Mouse (Mus musculus): ENCODE data around the gene Olfr519.

Gene Olfr519

DNA sequence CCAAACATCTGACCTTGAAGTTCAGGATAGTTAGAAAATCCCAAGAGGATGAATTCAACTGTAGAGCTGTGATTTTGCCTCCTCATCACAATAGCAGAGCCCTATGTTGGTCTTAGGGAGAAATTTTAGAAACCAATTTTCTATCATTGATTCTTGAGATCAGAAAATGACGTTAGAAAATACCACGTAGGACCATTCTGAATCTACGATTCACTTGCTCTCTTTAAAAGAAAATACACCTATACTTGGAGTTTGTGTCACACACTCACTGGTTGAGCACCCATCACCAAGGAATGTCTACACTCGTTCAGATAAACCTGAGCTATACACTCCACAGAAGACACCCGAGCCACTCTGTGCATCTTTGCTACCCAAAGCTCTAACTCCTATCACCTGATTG lies at the start of gene Olfr519:
Gene Olfr519, minus strand, starts transcription at position 101 of the 400 bp plus-strand sequence.
- in situ Hi-C loops (cut with MseI, MboI), result no loop called here

DNA sequence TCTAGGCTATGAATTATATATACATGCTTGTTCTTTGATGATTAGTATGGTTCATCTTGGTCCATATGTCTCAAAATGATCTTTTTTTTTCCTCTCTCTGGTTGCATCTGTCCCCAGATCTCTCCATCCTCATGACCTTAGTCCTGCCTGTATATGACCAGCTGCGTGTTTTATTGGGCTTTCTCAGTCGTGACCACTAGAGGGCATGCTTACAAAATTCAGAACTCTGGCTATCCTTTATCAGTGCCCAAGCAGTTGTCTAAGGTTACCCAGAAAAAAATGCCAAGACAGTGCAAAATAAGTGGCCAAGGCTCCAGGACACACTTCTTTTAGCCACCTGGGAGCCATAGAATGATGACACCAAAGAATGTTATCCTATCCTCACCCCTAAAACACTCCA lies 49.8 kb upstream of the Olfr519 start:
- in situ Hi-C loops (cut with MseI, MboI), result no loop called here

DNA sequence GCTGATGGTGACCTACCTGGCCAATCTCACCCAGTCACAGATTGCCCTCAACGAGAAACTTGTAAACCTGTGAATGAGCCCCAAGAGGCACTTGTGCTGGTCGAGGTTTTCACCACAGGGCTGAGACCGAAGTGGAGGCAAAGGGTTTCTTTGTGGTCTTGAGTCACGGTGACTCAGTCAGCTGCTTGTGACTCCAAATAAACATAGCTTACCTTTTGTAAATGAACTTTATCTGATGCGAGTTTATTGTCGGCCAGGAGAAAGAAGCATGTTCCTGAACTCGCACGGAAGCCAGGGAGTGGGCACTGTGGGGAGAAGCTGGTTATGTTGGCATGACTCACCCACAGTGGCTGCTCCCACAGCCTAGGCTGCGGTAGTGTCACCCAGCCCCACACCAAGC lies 47.2 kb upstream of the Olfr519 start:
- in situ Hi-C loops (cut with MseI, MboI), result no loop called here

DNA sequence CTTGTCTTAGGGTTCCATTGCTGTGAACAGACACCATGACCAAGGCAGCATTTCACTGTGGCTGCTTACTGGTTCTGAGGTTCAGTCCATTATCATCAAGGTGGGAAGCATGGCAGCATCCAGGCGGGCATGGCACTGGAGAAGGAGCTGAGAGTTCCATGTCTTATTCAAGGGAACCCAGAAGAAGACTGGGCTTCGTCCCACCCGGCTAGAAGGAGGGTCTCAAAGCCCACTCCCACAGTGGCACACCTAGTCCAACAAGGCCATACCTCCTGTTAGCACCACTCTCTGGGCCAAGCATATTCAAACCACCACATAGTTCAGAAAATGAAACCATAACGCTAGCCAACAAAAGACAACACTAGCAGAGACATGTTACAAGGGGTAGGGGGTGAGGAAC lies 42.4 kb upstream of the Olfr519 start:
- in situ Hi-C loops (cut with MseI, MboI), result no loop called here

DNA sequence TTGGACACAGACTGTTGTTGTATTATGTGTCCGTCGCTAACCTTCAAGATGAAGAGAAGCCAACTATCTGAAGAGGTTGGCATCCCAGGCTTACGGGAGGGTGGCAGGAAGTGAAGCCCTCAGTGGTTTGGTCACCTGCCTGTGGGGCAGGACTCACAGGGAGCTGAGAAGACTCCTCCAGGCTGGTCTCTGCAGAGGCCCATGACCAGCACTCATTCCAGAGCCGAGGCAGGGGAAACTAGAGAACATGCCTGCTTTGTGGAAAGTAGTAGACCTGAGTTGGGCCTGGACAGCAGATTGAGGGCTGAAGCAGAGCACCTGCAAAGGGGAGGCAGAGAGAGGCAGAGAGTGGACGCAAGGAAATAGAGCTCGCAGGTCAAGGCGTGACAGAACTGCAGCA lies 41.2 kb upstream of the Olfr519 start:
- in situ Hi-C loops (cut with MseI, MboI), result no loop called here

DNA sequence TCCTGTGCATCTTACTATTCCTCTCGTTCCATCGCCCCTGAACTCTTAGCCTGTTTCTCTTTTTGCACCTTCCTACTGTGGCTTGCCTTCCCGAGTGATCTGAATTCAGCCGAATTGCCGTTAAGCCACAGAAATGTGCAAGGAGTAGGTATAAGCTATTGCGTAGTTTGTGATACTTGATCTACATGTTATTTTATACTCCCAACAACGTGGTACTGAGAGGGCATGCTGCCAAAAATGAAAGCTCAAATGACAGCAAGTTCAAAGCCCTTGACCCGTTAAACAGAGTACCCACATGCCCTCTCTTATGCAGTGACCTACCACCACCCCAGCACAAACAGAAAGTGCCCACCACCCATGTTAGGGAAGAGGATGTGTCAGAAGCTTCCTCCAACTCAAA lies 40.6 kb upstream of the Olfr519 start:
- in situ Hi-C loops (cut with MseI, MboI), result loop anchor here in 1 of 2 experiments (5.0 kb wide), 1 partner anchor 118 kb away; no protein-coding TSS in a partner anchor

DNA sequence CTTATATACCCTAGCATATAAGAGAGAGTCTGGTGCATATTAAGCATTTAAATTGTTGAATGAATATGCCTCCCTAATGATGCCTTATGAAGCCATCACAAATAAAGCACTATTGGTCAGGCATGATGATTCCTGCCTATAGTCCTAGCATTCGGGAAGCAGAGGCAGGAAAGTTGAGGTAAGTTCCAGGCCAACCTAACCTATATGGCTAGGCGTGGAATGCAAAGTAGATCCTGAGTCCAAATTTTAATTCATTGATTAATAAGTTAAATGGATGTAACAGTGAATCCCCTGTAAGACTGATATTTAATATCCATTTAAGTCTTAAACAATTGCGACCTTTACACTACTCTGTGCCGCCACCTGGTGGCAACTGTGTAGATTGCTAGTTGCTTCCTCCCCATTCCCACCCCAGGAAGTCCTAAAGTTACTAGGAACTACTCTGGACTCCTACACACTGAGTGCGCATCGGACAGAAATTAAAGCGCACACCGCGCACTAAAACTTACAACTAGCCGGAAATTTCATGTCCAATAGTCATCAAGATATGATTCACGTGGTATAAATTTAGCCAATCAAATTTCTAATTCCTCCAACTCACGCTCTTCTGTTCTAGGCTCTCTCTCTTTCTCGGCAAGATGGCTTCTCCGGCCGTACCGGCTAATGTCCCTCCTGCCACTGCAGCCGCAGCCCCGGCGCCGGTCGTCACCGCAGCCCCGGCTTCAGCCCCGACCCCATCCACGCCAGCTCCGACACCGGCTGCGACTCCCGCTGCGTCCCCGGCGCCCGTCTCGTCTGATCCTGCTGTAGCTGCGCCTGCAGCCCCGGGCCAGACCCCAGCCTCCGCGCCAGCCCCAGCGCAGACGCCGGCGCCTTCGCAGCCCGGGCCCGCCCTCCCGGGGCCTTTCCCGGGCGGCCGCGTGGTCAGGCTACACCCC lies 39.8 kb upstream of the Olfr519 start, which contains the start of gene Eif3f:
Gene Eif3f, plus strand, starts transcription at position 624 of the 938 bp plus-strand sequence.
- in situ Hi-C loops (cut with MseI, MboI), result loop anchor here in 1 of 2 experiments (5.0 kb wide), 1 partner anchor 117 kb away; no protein-coding TSS in a partner anchor

DNA sequence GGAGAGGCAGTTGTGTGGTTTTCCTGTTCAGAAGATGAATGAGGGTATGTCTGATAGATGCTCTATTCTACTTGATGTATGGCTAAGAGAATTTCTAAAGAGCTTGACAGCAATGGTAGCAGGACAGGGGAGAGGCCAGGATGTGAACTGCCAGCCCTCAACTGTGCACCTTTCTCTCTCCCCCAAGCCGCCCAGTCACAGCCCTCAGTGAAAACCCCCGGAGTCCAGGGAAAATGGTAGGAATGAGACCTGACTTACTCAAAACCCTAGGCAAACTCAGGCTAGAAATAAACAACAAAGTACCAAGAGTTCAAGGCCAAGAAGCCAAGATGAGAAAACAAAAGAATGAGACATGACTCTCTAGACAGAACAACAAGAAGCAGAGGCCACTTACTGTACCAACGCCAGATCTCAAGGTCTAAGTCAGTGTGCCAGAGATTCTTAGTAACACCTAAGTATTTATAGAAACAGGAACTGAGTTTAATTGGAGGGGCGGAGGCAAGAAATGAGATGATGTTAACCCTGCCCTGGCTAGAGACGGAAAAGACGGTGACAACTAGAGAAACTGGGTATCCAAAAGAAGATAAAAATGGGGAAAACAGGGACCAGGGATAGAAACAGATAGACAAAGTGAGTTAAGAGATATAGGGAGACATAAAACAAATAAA lies 35.6 kb upstream of the Olfr519 start, which contains the start of gene Nlrp10:
Gene Nlrp10, minus strand, starts transcription at position 453 of the 668 bp plus-strand sequence.
- in situ Hi-C loops (cut with MseI, MboI), result loop anchor here in 1 of 2 experiments (5.0 kb wide), 1 partner anchor 113 kb away; no protein-coding TSS in a partner anchor

DNA sequence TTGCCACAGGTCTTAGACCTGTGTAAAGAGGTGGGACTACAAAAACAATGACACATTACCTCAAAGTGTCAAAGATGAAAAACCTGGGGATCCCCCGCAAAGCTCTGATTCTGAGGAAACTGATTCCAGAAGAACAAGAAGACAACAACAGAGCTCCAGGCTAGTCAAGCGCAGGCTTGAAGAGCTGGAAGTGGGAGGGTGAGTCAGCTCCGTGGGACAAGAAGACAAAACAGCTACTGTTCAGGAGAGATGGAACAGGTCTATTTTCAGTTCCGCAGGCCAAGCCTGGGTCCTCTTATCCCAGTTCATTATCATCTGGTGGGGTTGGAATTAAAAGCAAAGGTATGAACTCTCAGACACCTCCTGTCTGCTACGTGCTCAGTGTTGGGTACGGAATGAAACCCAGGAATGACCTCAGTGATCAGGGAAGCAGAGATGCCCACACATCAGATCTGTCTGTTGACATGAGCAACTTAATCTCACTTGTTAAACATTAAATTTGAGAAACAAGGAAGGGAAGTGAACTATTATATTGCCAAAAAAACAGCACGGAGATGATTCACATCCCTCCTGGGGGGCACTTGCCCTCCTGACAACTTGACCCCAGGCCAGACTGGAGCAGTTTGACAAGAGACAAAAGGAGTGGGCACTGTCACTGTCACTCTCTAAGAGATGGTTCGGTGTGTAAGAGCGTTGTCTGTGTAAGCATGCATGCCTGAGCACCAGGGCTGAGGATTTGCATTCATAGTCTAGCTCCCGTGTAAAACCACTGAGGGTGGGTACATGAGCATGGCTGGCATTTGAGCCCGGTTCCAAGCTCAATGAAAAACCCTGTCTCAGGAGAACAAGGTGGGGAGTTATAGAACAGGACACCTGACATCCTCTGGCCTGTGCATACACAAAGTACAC lies 34.3 kb upstream of the Olfr519 start:
- in situ Hi-C loops (cut with MseI, MboI), result no loop called here

DNA sequence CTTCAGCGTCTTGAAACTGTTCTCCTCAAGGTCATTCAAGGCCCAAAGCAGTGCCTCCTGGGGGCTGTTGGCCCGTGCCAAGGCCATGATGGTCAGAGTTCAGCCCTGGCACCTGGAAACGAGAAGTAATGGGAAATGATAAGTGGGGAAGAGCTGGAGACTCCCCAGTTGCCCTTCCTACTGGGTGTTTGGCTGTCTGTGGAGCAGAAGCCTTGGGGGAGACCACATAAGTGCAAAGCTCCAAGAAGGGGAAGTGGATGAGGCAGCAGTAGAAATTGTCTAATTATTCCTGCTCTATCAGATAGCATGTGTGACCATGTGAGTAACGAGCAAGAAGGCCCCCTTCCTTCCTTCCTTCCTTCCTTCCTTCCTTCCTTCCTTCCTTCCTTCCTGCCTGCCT lies 32.8 kb upstream of the Olfr519 start:
- in situ Hi-C loops (cut with MseI, MboI), result no loop called here

DNA sequence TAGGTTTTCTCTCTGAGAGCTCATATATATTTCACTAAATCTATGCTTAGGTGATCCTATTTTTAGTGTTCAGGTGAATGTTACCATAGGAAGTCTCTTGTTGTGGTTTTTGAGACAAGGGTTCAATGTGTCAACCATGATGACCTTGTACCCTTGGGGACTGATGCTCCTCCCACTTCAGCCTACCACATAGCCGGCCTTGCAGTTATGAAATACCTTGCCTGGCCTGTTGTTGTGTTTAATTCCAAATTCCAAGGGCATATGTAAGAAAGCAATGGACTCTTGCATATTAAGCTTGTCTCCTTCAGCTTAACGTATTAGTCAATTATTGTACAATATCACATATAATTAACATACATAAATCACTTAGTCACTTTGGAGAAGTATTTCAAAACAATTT lies 9.7 kb upstream of the Olfr519 start:
- in situ Hi-C loops (cut with MseI, MboI), result no loop called here

DNA sequence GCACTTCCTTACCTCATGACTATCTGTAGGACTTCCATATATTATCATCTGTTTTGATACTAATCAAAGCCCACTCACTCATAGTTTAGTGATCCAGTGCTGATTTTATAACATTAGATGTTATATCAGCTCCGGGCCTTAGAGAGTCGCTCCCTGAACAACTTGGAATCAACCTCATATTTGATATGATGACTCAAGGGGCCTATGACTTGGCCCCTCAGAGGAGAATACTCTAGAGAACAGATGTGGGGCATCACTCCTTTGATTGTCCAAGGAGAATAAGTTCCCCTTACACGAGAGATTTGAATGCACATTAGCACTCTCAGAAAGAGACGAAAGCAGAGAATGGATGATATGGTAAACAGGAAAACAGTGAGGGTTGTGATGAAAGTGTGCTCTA lies 9.3 kb downstream of the Olfr519 start, which contains the start of gene Olfr518:
Gene Olfr518, minus strand, starts transcription at position 101 of the 400 bp plus-strand sequence.
- in situ Hi-C loops (cut with MseI, MboI), result no loop called here

DNA sequence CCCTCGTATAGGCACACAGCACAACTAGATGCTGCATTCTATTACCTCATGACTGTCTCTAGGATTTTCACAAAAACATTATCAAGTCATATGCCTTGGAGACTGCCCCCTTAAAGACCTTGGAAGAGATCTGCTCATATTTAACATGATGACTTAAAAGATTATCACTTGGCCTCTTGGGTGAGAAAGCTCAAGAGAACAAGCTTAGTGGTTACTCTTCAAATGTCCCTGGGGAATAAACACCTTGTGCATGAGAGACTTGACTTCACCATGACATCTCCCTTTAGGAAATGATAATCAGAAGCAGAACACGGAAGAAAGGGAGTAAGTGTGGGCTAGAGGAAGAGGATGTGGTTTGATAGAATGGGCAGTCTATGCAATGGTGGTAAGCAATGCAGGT lies 21.9 kb downstream of the Olfr519 start, which contains the start of gene Olfr517:
Gene Olfr517, minus strand, starts transcription at position 101 of the 400 bp plus-strand sequence.
- in situ Hi-C loops (cut with MseI, MboI), result no loop called here

DNA sequence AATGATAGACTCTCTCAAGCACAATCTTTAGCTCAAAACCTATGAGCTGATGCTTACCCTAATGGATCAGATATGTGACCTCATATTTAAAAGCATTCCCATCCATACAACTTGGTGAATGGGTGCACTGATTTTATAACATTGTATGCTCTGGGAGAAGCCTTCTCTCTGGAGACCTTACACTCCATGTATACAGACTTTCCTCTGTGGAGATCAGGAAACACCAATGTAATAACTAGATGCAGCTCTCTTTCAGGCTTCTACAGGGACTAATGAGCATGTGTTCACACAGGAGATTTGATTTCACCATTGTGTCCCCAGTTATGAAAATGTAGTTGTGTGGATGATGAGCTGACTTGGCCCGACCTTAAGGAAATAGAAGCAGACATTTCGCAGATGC lies 43.8 kb downstream of the Olfr519 start, which contains the start of gene Olfr516:
Gene Olfr516, minus strand, starts transcription at position 101 of the 400 bp plus-strand sequence.
- in situ Hi-C loops (cut with MseI, MboI), result no loop called here

All from mouse trophoblast stem cell (cell line).